Comparison of ENCODE assay signal across 8 mouse cellular contexts in genomic region chr5:74530785-74531184, GRCm38 (mm10). TPM values are rescaled to one million over a fixed set of nuclear protein-coding genes. Genes with fewer than 3 reads are reported as not detected.
A peak's percentile ranks its signal among the peaks of the same experiment; 100 is the strongest.
DNase-seq lines count a peak whose midpoint lies in the region; ATAC-seq lines count a peak whose summit lies in the region.

No protein-coding gene starts in this region.

- H3K9me3 ChIP-seq in erythroblast, embryonic 14.5 days (ENCODE audit: control insufficient read depth, low read length) = no peaks in the 10 kb centered on the region
- H3K9me3 ChIP-seq in liver, embryonic 12.5 days (replicated peaks) = no peaks in the 10 kb centered on the region

- H3K27me3 ChIP-seq in erythroblast, embryonic 14.5 days (ENCODE audit: control insufficient read depth) = no peaks in the 10 kb centered on the region
- no peaks in the 10 kb centered on the region for H3K27me3 ChIP-seq in liver, embryonic 12.5 days (replicated peaks)

- peak; percentile 6 for DNase-seq in thymus, postnatal 14 days
- DNase-seq in thymus, postnatal 4 days = no peak
- DNase-seq in right cerebral cortex, adult 2 months (ENCODE audit: low spot score in 2 of 2) = no peak
- no peak for DNase-seq in adipocyte (ENCODE audit: low spot score)
- DNase-seq in gastrocnemius, adult 8-10 months (ENCODE audit: low spot score in 2 of 2) = no peak

- no peak for ATAC-seq in erythroblast, adult 5-6 weeks (replicated peaks; ENCODE audit: low FRiP score, poor library complexity, severe bottlenecking)
- no peak for ATAC-seq in liver, embryonic 12.5 days

- peak overlapping the region; percentile 78 for H3K9ac ChIP-seq in liver, embryonic 12.5 days

- peak overlapping the region; percentile 86 for H3K4me3 ChIP-seq in erythroblast, embryonic 14.5 days (replicated peaks)
- peak overlapping the region; percentile 79 for H3K4me3 ChIP-seq in liver, embryonic 12.5 days

- 0 out of 2 replicates have a peak overlapping the region, but pooled peaks have one; percentile 7 for H3K27ac ChIP-seq in liver, embryonic 12.5 days

- WGBS in liver, embryonic 12.5 days (ENCODE audit: insufficient replicate concordance) = 15% methylated on average over 16 of the region's 16 CpGs

- no peaks in the 10 kb centered on the region for H3K36me3 ChIP-seq in erythroblast, embryonic 14.5 days (ENCODE audit: control insufficient read depth)
- no peaks in the 10 kb centered on the region for H3K36me3 ChIP-seq in liver, embryonic 12.5 days

- peak overlapping the region; percentile 96 for H3K4me2 ChIP-seq in liver, embryonic 12.5 days

- peaks cover 59% of the 10 kb centered on the region for H3K4me1 ChIP-seq in erythroblast, embryonic 14.5 days (ENCODE audit: control insufficient read depth)
- H3K4me1 ChIP-seq in liver, embryonic 12.5 days = peaks cover 63% of the 10 kb centered on the region

RNA-seq across cellular contexts. Expression of gene Scfd2, which starts 0.8 kb away (rescaled TPM):
- 0.18 and 0.37 TPM in 2 replicates for polyA plus RNA-seq in erythroblast, embryonic 14.5 days (2012)
- total RNA-seq in erythroblast, adult 5-6 weeks (2015; ENCODE audit: low replicate concordance) = 3.3 and 3.5 TPM in 2 replicates
- 1.8 and 9.5 TPM in 2 replicates for total RNA-seq in erythroblast, adult 5-6 weeks (2017; ENCODE audit: low replicate concordance)
- polyA plus RNA-seq in liver, embryonic 12.5 days (2016; fragmentation: Nextera tagmentation; extraction: Ambion mirVana) = 16.1 and 19.2 TPM in 2 replicates
- total RNA-seq in gastrocnemius, adult 8-10 months (2022) = 10 to 100 TPM in 3 of 4 experiments, 1 to 10 TPM in 1; 8.4 to 11.9 (median 11.1) TPM

RNA-seq across cellular contexts. Expression of gene Fip1l1, which starts 4.5 kb away (rescaled TPM):
- polyA plus RNA-seq in erythroblast, embryonic 14.5 days (2012) = 6.2 and 7.3 TPM in 2 replicates
- total RNA-seq in erythroblast, adult 5-6 weeks (2015; ENCODE audit: low replicate concordance) = 49.3 and 53.0 TPM in 2 replicates
- total RNA-seq in erythroblast, adult 5-6 weeks (2017; ENCODE audit: low replicate concordance) = 73.9 and 83.9 TPM in 2 replicates
- polyA plus RNA-seq in liver, embryonic 12.5 days (2016; fragmentation: Nextera tagmentation; extraction: Ambion mirVana) = 63.3 and 66.8 TPM in 2 replicates
- 10 to 100 TPM; 14.1 to 19.0 (median 14.6) TPM for total RNA-seq in gastrocnemius, adult 8-10 months (2022)
